Mouse (Mus musculus) cerebral cortex, adult 2 months (tissue): ENCODE measurements around the gene Usp12.

Source experiments
- WGBS: fragments of 180-500 bp; shearing (Covaris S2); methylation state at CpG from one replicate; pipeline ENCODE4 v1.1.7; 2018; 5-methylcytosine and 5-hydroxymethylcytosine counted together

Usp12 gene

DNA sequence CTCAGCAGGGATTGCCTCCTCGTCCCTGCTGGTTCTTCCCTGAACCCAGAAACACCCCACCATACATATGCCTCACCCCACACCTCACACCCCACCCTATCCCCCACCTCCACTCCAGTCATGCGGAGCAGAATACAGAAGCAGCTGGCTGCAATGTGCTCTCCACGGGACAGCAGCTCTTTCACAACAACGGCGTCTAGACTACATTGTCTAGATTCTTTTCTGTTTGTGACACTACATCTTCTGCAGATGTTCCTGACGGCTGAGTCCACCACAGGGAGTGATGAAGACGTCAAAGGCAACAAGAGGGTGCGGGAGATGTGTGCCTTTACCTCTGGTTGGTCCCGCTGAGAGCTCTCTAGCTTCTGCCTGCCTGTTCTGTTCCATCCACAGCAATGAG is 3.2 kb upstream of the Usp12 start:
- 58% methylated on average over 9 of the region's 9 CpGs for WGBS

DNA sequence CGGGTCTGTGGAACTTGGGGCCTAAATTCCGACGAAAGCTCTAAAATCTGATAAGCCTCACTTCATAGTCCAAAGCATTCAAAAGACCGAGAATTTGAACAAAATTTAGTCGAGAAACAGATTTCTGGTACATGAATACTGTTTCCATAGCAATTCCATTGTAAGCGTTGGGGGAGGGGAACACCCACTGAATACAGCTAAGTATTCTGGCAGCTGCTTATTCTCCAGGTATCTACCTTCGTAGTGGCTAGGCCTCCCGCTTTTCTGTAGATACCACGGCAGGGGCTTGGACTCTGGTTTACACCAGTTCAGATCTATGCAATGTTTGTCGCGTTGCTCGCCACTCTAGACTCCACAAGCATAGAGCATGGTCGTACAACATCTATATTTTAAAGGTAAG is 922 bp upstream of the Usp12 start:
- WGBS = 52% methylated on average over 13 of the region's 13 CpGs

GRCm38 (mm10) chr5:146794084-146794852 is 538 bp downstream of the Usp12 start:
- 2% methylated on average over 73 of the region's 83 CpGs for WGBS

GRCm38 (mm10) chr5:146793630-146794083 is 1.1 kb downstream of the Usp12 start:
- WGBS = under 1% methylated on average over 18 of the region's 18 CpGs

- 62% methylated on average over 7 of the region's 7 CpGs for WGBS
Observed at GRCm38 (mm10) chr5:146792140-146792791, 2.5 kb downstream of the Usp12 start.

- 36% methylated on average over 8 of the region's 8 CpGs for WGBS
Observed at GRCm38 (mm10) chr5:146790944-146791343, 3.9 kb downstream of the Usp12 start.

- WGBS = 65% methylated on average over 9 of the region's 9 CpGs
Observed at GRCm38 (mm10) chr5:146789413-146789812, 5.4 kb downstream of the Usp12 start.

DNA sequence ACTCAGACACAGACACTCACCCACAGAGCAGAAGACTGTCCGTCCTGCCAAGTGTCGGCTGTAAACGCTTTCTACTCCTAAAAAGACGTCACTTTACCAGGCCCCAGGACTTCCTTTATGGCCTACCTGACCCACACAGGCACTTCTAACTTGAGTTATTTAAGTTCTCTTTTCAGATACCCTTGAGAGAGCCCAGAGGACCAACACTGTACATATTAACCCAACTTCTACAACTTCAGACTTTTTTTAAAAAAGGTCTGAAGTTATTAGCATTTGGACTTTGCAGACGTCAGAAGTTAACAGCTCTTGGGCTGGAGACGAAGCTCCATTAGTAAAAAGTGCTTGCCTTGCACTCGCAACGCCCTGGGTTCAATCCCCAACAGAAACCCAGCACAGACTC is 8.7 kb downstream of the Usp12 start:
- WGBS = 69% methylated on average over 8 of the region's 8 CpGs

DNA sequence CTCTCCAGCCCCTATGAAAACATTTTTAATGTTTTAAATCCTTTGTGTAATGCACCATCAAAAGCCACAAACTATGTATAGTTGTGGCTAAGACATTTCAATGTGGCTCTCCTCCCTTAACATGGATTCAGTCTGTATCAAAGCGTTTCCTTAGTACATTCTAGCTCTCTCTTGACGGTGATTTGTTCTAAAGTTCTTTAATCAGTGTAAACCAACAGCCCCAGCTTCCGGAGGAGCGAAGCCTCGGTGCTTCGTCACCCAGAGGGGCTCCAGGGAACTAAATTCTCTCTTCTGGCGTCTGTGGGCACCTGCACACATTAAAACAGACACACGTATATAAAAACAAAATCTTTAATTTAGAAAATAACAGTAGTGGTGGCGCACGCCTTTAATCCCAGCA is 10.9 kb downstream of the Usp12 start:
- 95% methylated on average over 10 of the region's 10 CpGs for WGBS

DNA sequence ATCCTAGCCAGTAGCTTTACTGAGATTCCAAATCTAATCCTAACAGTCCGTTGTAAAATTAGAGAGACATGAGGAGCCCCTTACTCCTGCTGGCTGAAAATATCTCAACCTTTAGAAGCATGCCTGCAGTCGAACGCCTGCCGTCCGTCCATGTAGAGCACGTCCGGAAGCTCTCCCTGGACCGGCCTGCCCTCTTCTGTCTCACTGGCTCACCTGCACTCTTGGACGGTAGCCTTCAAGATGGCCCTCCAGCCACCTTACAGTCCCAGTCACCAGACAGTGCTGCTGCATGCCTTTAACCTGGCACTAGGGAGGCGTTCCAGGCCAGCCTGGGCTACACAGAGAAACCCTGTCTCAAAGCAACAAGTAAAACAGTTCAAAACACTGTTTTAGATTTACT is 11.5 kb downstream of the Usp12 start:
- 85% methylated on average over 10 of the region's 10 CpGs for WGBS

DNA sequence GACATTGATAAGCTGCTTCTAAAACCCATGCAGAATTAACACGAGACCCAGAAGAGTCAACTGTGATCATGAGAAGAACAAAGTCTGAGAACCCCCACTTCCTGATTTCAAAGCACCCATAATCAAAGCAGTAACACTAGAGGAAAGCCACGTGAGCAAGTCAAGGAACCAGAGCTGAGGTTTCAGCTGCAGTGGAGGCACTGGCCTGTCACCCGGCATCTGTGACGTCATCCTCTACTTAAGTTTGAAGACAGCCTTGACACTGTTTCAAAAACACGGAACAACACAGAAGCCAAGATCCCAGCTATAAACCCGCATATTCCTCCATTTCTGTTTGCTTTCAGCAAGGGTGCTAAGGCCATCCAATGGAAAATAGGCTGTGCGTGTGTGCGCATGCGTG is 13.1 kb downstream of the Usp12 start:
- 62% methylated on average over 9 of the region's 9 CpGs for WGBS

DNA sequence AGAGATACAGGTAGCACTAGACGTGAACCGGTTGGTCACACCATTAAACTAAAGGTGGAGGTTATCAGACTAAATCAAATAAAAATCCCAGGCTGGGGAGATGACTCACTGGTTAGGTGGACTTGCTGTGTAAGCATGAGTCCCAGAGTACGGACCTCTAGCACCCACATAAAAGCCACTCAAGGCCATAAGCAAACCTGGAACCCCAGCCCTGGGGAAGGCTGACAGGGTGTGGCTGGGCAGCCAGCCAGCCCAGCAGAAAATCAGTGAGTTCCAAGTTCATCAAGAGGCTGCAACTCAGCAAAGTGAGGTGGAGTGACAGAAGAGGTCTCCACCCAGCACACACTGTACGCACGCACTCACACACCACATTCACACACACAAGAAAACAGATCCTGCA is 14.9 kb downstream of the Usp12 start:
- 87% methylated on average over 5 of the region's 5 CpGs for WGBS

DNA sequence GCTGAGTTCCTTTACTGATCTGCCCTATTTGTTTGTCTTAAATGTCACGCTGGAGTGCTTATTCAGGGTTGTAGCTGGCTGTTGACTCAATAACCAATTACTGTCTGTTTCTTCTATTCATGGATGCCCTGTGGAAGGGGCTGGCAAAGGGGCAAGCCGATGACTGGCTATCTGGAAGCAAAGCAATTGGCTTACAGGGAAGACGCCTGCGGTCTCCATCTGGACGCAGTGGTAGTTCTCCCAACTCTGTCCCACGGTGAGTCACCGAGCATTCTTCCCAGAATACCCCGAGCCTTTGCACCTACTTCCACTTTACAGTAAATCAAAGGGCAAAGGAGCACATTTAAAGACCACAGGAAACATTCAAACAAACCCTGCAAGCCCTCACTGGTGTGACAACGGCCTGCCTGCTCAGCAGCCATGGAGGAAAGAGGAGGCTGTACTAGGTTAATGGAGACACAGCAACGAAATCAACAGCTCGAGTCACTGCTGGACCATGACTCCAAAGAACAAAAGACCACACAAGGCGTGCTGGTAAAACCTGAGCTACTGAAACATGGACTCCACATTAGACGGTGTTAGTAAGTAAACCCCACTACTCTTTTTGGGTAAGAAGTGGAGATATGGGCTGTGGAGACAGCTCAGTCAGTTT is 17.7 kb downstream of the Usp12 start:
- 34% methylated on average over 13 of the region's 13 CpGs for WGBS

DNA sequence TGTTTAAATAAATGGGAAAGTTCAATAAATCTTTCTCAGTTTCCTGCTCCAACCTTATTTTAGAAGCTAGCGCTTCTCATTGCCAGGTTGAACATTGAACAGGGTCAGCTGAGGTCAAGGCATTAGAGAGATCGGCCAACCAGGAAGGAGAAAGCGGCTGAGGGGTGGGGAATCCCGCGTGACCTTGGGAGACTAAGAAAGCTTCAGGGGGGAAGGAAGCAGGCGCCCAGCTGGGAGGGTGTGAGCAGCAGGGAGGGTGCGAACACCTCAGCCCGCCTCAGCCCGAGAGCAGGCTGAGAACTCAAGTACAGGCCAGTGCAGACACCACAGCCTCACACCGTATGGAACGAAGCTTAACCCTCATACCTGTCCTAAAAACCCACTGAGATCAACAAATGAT is 22.8 kb downstream of the Usp12 start:
- 59% methylated on average over 11 of the region's 11 CpGs for WGBS

- WGBS = 29% methylated on average over 15 of the region's 15 CpGs
Observed at GRCm38 (mm10) chr5:146770002-146770848, 24.6 kb downstream of the Usp12 start.

DNA sequence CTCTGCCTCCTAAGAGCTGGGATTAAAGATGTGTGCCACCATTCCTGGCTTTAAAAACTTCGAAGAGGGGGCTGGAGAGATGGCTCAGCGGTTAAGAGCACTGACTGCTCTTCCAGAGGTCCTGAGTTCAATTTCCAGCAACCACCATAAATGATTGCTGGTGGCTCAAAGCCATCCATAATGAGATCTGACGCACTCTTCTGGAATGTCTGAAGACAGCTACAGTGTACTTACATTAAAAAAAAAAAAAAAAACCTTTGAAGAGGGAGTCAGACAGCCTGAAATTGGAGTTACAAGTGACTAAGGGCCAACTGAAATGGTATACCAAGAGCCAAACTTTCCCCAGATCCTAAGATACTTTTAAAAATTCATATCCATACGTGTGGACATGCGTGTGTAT is 29.0 kb downstream of the Usp12 start:
- WGBS = 89% methylated on average over 5 of the region's 5 CpGs

DNA sequence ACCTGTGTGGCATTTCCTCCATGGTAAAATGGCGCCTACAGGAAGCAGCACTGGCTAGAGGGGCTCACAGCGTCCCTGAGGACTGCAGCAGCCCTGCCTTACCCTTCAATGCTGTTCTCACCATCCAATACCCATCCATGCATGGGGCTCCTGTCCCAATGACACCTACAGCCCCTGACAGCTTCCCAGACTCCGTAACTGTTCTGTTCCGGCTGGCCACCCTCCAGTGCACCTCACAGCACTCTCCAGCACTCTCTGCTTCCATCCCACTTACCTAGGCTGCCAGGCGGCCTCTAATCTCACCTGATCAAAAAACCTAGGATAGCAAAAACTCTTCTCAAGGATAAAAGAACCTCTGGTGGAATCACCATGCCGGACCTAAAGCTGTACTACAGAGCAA is 35.6 kb downstream of the Usp12 start:
- WGBS = 89% methylated on average over 6 of the region's 6 CpGs

GRCm38 (mm10) chr5:146757921-146758320 is 36.9 kb downstream of the Usp12 start:
- WGBS = 25% methylated on average over 6 of the region's 6 CpGs

GRCm38 (mm10) chr5:146757316-146757715 is 37.5 kb downstream of the Usp12 start:
- WGBS = 86% methylated on average over 5 of the region's 5 CpGs

DNA sequence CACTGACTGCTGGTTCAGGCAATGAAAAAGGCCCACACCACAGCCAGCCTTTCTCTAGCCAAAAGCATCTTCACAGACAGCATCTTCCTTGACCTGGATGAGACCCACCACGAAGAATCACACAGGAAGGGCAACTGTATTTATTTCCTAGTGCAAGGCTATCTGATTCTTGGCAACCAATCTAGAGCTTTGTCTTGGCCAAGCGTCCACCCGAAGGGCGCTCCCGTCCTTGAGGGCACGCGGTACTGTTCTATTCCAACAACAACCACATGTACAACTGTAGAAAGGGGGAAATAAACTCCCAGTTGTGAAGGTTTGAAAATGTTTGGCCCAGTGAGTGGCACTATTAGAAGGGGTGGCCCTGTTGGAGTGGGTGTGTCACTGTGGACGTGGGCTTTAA is 41.6 kb downstream of the Usp12 start:
- WGBS = 94% methylated on average over 8 of the region's 8 CpGs

GRCm38 (mm10) chr5:146750958-146751357 is 43.8 kb downstream of the Usp12 start:
- 85% methylated on average over 7 of the region's 7 CpGs for WGBS

DNA sequence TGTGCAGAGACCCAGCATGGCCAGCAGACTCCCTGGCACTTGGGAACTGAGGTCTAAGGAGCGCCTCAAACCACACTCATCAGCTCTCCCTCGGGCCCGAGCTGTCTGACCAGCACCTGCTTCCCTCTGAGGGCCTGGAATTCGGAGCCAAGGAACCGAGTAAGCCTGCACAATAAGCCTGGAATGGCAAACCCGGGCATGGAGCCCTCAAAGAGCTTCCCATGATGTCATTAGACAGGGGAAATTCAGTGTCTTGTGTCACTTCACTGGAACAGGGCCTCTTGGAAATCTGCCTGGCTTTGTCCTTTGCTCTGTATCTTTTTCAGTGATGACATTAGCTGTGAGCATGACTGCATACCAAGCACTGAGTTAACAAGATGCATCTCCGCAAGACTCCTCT is 44.5 kb downstream of the Usp12 start:
- 55% methylated on average over 7 of the region's 7 CpGs for WGBS
